Mouse (Mus musculus): Measurements from ENCODE around the gene Prm1. TPM values are rescaled to one million over a fixed set of nuclear protein-coding genes. Genes with fewer than 3 reads are reported as not detected.
"Not testable (repeated sequence)": the region's sequence is repeated elsewhere in the genome, so short reads cannot be mapped to it uniquely, and the experiment has no call there.

The Prm1 gene
- total and polyA plus RNA-seq, 3 experiments: not detected

DNA sequence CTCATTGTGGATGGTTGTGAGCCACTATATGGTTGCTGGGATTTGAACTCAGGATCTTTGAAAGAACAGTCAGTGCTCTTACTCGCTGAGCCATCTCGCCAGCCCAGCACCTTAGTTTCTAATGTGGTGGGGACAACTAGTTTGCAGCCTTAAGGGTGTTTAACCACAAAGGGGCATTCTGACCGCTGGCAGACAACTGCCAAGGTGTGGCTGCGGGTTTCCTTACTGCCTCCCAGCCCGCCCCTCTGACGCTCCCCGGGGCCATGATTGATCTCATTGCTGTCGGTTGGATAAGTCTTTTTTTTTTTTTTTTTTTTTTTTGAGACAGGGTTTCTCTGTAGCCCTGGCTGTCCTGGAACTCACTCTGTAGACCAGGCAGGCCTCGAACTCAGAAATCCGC lies 46.6 kb upstream of the Prm1 start:
- H3K27ac ChIP-seq (ENCODE audit: insufficient read depth, low read depth); H3K27me3 ChIP-seq (replicated peaks); dilution Hi-C loops (cut with MboI; ENCODE audit: extremely low pct_ligation_motif_present, extremely low pct_unique_long_range_greater_than_20kb, low sequenced_read_pairs); H3K79me2 ChIP-seq (replicated peaks; ENCODE audit: control insufficient read depth, extremely low read depth, insufficient read depth, poor library complexity, severe bottlenecking); H3K9me3 ChIP-seq (replicated peaks; ENCODE audit: low read length); H3K9ac ChIP-seq (ENCODE audit: insufficient read depth, low read depth); in situ Hi-C loops (cut with MboI; ENCODE audit: low pct_ligation_motif_present, low pct_unique_long_range_greater_than_20kb, low sequenced_read_pairs); H3K4me3 ChIP-seq (replicated peaks in 1 of 3; ENCODE audit: low read depth in 2 of 3, low read length in 2 of 3, poor library complexity in 1 of 3); DNase-seq (ENCODE audit: extremely low read depth); H3K4me2 ChIP-seq (ENCODE audit: insufficient read depth, low read depth, poor library complexity, severe bottlenecking): not testable (repeated sequence)
- Histone ChIP-seq H3K4me1 (ENCODE audit: control insufficient read depth in 1 of 2, insufficient read depth in 2 of 2) (peaks cover under 1 to 13% of the 10 kb centered on the region in 2 experiments; a peak in 3 of 4 replicates), H3K36me3 (replicated peaks in 1 of 2; ENCODE audit: control insufficient read depth in 1 of 2, insufficient read depth in 1 of 2, low read length in 1 of 2) (peaks cover 0 to 19% of the 10 kb centered on the region in 2 experiments)

DNA sequence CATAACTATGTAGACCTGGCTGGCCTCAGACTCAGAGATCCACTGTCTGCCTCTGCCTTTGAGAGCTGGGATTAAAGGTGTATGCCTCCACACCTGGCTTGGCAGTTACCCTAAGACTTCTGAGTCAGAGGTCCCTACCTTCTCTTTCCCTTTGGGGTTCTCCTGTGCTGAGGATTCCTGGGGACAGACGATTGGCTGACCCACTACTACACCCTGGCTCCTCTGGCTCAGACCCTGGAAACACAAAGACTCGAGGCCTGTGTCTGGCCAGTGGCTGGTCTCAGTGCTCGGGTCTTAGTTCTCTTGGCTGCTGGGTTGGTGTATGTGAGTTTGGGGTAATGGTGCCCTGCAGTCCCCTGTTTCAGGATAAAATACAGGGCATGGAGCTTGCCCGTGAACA lies 45.3 kb upstream of the Prm1 start:
- no peaks in the 10 kb centered on the region for H3K27me3 ChIP-seq (replicated peaks)
- dilution Hi-C loops (cut with MboI; ENCODE audit: extremely low pct_ligation_motif_present, extremely low pct_unique_long_range_greater_than_20kb, low sequenced_read_pairs): no loop called here
- in situ Hi-C loops (cut with MboI; ENCODE audit: low pct_ligation_motif_present, low pct_unique_long_range_greater_than_20kb, low sequenced_read_pairs): no loop called here

DNA sequence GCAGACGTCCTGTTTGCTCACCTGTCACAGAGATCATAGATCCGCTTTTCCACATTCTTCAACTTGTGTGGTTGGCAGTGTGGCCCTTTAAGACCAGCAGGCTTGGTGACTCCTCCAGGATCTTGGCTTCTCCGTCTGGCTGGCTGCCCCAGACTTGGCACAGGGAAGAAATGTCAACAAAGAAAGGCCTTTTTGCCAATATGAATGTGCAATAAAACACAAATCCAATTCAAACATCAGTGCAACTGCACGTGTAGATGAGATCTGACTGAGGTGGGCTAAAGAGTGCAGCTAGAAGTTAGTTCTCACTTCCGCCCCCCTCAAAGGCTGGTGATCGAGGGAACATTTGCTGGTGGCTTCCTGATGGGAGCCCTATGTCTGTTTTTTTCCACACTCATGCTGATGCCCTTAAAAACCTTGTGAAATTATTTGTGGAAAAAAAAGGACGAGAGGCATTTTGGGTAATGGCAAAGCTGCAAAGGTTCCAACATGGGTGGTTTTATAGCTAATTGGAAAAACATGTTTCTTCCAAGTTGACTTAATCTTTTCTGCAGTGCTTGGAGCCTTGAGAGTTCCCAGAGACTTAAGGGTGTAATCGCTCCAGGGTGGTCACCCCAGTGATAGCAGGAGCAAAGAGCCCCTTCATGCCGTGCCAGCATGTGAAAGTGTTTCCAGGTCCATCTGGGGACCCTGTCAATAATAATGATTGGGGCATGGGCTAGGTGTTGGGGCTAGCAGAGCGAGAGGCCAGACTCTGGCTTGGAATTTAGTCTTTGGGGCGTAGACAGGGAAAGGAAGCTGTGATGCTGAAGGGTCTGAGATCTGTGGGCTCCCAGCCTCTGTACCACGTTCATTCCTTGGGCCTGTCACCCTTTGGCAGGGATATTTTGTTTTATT lies 44.6 kb upstream of the Prm1 start:
- H3K4me3 ChIP-seq (replicated peaks in 1 of 3; ENCODE audit: low read depth in 2 of 3, low read length in 2 of 3, poor library complexity in 1 of 3): no peak overlapping the region
- no peaks in the 10 kb centered on the region for H3K79me2 ChIP-seq (replicated peaks; ENCODE audit: control insufficient read depth, extremely low read depth, insufficient read depth, poor library complexity, severe bottlenecking)
- peaks cover 0 to 19% of the 10 kb centered on the region in 2 experiments; a peak in 2 of 4 replicates for H3K4me1 ChIP-seq (ENCODE audit: control insufficient read depth in 1 of 2, insufficient read depth in 2 of 2)
- no peak for DNase-seq (ENCODE audit: extremely low read depth)
- TF ChIP-seq RAD21 (IDR thresholded peaks at IDR 0.05; ENCODE audit: low read depth, low read length) (no peak), POLR2AphosphoS2 (IDR thresholded peaks at IDR 0.05; ENCODE audit: low read depth, low read length) (no peak), MYC (IDR thresholded peaks at IDR 0.05; ENCODE audit: low read depth, low read length) (no peak), ZMIZ1 (IDR thresholded peaks at IDR 0.05; ENCODE audit: low read depth, low read length) (no peak), USF2 (conservative IDR thresholded peaks at IDR 0.05; ENCODE audit: low read depth, low read length) (no peak), BHLHE40 (IDR thresholded peaks at IDR 0.05; ENCODE audit: low read depth, low read length) (no peak), ZKSCAN1 (IDR thresholded peaks at IDR 0.05; ENCODE audit: borderline replicate concordance, low read depth, low read length) (no peak), JUND (conservative IDR thresholded peaks at IDR 0.05; ENCODE audit: low read depth, low read length) (no peak), NRF1 (IDR thresholded peaks at IDR 0.05; ENCODE audit: low read depth, low read length) (no peak), MEF2A (IDR thresholded peaks at IDR 0.05; ENCODE audit: borderline replicate concordance, low read depth, low read length) (no peak), CHD2 (IDR thresholded peaks at IDR 0.05; ENCODE audit: low read length) (no peak), RCOR1 (conservative IDR thresholded peaks at IDR 0.05; ENCODE audit: low read depth, low read length) (no peak), MAX (IDR thresholded peaks at IDR 0.05; ENCODE audit: low read length) (no peak), KAT2A (IDR thresholded peaks at IDR 0.05; ENCODE audit: insufficient replicate concordance, low read length) (no peak), CHD1 (IDR thresholded peaks at IDR 0.05; ENCODE audit: low read depth, low read length) (no peak), SMC3 (IDR thresholded peaks at IDR 0.05; ENCODE audit: low read depth, low read length) (no peak)
- in situ Hi-C loops (cut with MboI; ENCODE audit: low pct_ligation_motif_present, low pct_unique_long_range_greater_than_20kb, low sequenced_read_pairs): loop anchor here (5.0 kb wide), 1 partner anchor 273 kb away; no protein-coding TSS in a partner anchor
- dilution Hi-C loops (cut with MboI; ENCODE audit: extremely low pct_ligation_motif_present, extremely low pct_unique_long_range_greater_than_20kb, low sequenced_read_pairs): no loop called here
- no peaks in the 10 kb centered on the region for H3K27me3 ChIP-seq (replicated peaks)
- H3K4me2 ChIP-seq (ENCODE audit: insufficient read depth, low read depth, poor library complexity, severe bottlenecking): no peak overlapping the region
- H3K9ac ChIP-seq (ENCODE audit: insufficient read depth, low read depth): no peak overlapping the region
- no peaks in the 10 kb centered on the region for H3K9me3 ChIP-seq (replicated peaks; ENCODE audit: low read length)
- H3K27ac ChIP-seq (ENCODE audit: insufficient read depth, low read depth): no peak overlapping the region
- H3K36me3 ChIP-seq (replicated peaks in 1 of 2; ENCODE audit: control insufficient read depth in 1 of 2, insufficient read depth in 1 of 2, low read length in 1 of 2): peaks cover 0 to 26% of the 10 kb centered on the region in 2 experiments

More for the DNA sequence above, 45.3 kb upstream of the Prm1 start:
- no peak overlapping the region for H3K27ac ChIP-seq (ENCODE audit: insufficient read depth, low read depth)
- no peak overlapping the region for H3K4me2 ChIP-seq (ENCODE audit: insufficient read depth, low read depth, poor library complexity, severe bottlenecking)
- H3K79me2 ChIP-seq (replicated peaks; ENCODE audit: control insufficient read depth, extremely low read depth, insufficient read depth, poor library complexity, severe bottlenecking): no peaks in the 10 kb centered on the region
- peaks cover 0 to 25% of the 10 kb centered on the region in 2 experiments for H3K36me3 ChIP-seq (replicated peaks in 1 of 2; ENCODE audit: control insufficient read depth in 1 of 2, insufficient read depth in 1 of 2, low read length in 1 of 2)
- no peak overlapping the region for H3K9ac ChIP-seq (ENCODE audit: insufficient read depth, low read depth)
- DNase-seq (ENCODE audit: extremely low read depth): no peak
- H3K4me1 ChIP-seq (ENCODE audit: control insufficient read depth in 1 of 2, insufficient read depth in 2 of 2): peaks cover 0 to 15% of the 10 kb centered on the region in 2 experiments; a peak in 2 of 4 replicates
- no peaks in the 10 kb centered on the region for H3K9me3 ChIP-seq (replicated peaks; ENCODE audit: low read length)
- no peak for TF ChIP-seq EP300 (IDR thresholded peaks at IDR 0.05; ENCODE audit: low read length)
- TF ChIP-seq UBTF (IDR thresholded peaks at IDR 0.05; ENCODE audit: low read depth, low read length): no peak
- TF ChIP-seq CHD1 (IDR thresholded peaks at IDR 0.05; ENCODE audit: low read depth, low read length): no peak
- TF ChIP-seq USF2 (conservative IDR thresholded peaks at IDR 0.05; ENCODE audit: low read depth, low read length): no peak
- H3K4me3 ChIP-seq (replicated peaks in 1 of 3; ENCODE audit: low read depth in 2 of 3, low read length in 2 of 3, poor library complexity in 1 of 3): no peak overlapping the region
